Mouse (Mus musculus): ENCODE measurements around the gene Ddah2. TPM values are rescaled to one million over a fixed set of nuclear protein-coding genes. Genes with fewer than 3 reads are reported as not detected.

Gene Ddah2
- total RNA-seq, 2 experiments from 2014 or later = 55.1 to 67.4 TPM

GRCm38 (mm10) chr17:35076507-35077176, 17.8 kb downstream of the Ddah2 start, which contains the start of gene Ly6g6e:
TSS of gene Ly6g6e (plus strand) at chr17:35076902.
- DNase-seq (ENCODE audit: low spot score in 2 of 2) = no peak

GRCm38 (mm10) chr17:35077285-35077684, 18.4 kb downstream of the Ddah2 start:
- DNase-seq (ENCODE audit: low spot score in 2 of 2) = no peak

GRCm38 (mm10) chr17:35077786-35078233, 19.0 kb downstream of the Ddah2 start, which contains the start of gene Ly6g6d:
TSS of gene Ly6g6d (minus strand) at chr17:35078065.
- DNase-seq (ENCODE audit: low spot score in 2 of 2) = no peak

GRCm38 (mm10) chr17:35079778-35080177, 20.9 kb downstream of the Ddah2 start:
- no peak for DNase-seq (ENCODE audit: low spot score in 2 of 2)

GRCm38 (mm10) chr17:35080248-35080647, 21.4 kb downstream of the Ddah2 start:
- no peak for DNase-seq (ENCODE audit: low spot score in 2 of 2)

GRCm38 (mm10) chr17:35080710-35081109, 21.9 kb downstream of the Ddah2 start:
- no peak for DNase-seq (ENCODE audit: low spot score in 2 of 2)

GRCm38 (mm10) chr17:35082841-35083576, 24.2 kb downstream of the Ddah2 start:
- no peak for DNase-seq (ENCODE audit: low spot score in 2 of 2)

GRCm38 (mm10) chr17:35083929-35084497, 25.2 kb downstream of the Ddah2 start:
- DNase-seq (ENCODE audit: low spot score in 2 of 2) = no peak

- DNase-seq (ENCODE audit: low spot score in 2 of 2) = no peak
Measured at GRCm38 (mm10) chr17:35085208-35085865, 26.5 kb downstream of the Ddah2 start, which contains the start of gene Ly6g6f. TSS of gene Ly6g6f (minus strand) at chr17:35085610.

- DNase-seq (ENCODE audit: low spot score in 2 of 2) = no peak
Measured at GRCm38 (mm10) chr17:35088151-35088550, 29.3 kb downstream of the Ddah2 start.

GRCm38 (mm10) chr17:35088825-35089644, 30.2 kb downstream of the Ddah2 start, which contains the start of gene Abhd16a:
TSS of gene Abhd16a (plus strand) at chr17:35089263.
- DNase-seq (ENCODE audit: low spot score in 2 of 2) = peak; percentile 84 to 87

GRCm38 (mm10) chr17:35090166-35090932, 31.5 kb downstream of the Ddah2 start:
- no peak for DNase-seq (ENCODE audit: low spot score in 2 of 2)

- no peak for DNase-seq (ENCODE audit: low spot score in 2 of 2)
Measured at GRCm38 (mm10) chr17:35092403-35093198, 33.8 kb downstream of the Ddah2 start.

- no peak for DNase-seq (ENCODE audit: low spot score in 2 of 2)
Measured at GRCm38 (mm10) chr17:35094475-35095365, 35.9 kb downstream of the Ddah2 start.

GRCm38 (mm10) chr17:35096597-35096996, 37.8 kb downstream of the Ddah2 start:
- no peak for DNase-seq (ENCODE audit: low spot score in 2 of 2)

- DNase-seq (ENCODE audit: low spot score in 2 of 2) = no peak
Measured at GRCm38 (mm10) chr17:35097164-35097655, 38.4 kb downstream of the Ddah2 start.

GRCm38 (mm10) chr17:35100196-35100765, 41.4 kb downstream of the Ddah2 start:
- DNase-seq (ENCODE audit: low spot score in 2 of 2) = no peak

Data from adrenal gland, postnatal 4 days (tissue).